Mouse (Mus musculus) midbrain, embryonic 15.5 days (tissue): ENCODE data around the gene Cmip. TPM values are rescaled to one million over a fixed set of nuclear protein-coding genes. Genes with fewer than 3 reads are reported as not detected.

Source experiments
- ATAC-seq: fragments of 200-750 bp; cut with Nextera tagmentation; replicated peaks from 2 replicates; pipeline ENCODE4 v1.8.0; 2017; ENCODE audit warnings: moderate TSS enrichment
- H3K27ac ChIP-seq: fragments of 300-500 bp; sonication (generic); 2 replicates; pipeline ENCODE4 v1.5.1; 2015; ENCODE audit warnings: mild to moderate bottlenecking, inconsistent platforms
- H3K27me3 ChIP-seq: fragments of 300-500 bp; sonication (generic); replicated peaks from 2 replicates; pipeline ENCODE4 v1.6.1; 2015; ENCODE audit warnings: inconsistent platforms
- H3K36me3 ChIP-seq: fragments of 300-500 bp; sonication (generic); replicated peaks from 2 replicates; pipeline ENCODE4 v1.6.1; 2015; ENCODE audit warnings: inconsistent platforms
- H3K4me1 ChIP-seq: fragments of 300-500 bp; sonication (generic); 2 replicates; pipeline ENCODE4 v1.6.1; 2015; ENCODE audit warnings: inconsistent platforms
- H3K4me2 ChIP-seq: fragments of 300-500 bp; sonication (generic); 2 replicates; pipeline ENCODE4 v1.6.1; 2015; ENCODE audit warnings: inconsistent platforms, mild to moderate bottlenecking, moderate library complexity
- H3K4me3 ChIP-seq: fragments of 300-500 bp; sonication (generic); 2 replicates; pipeline ENCODE4 v1.5.1; 2015; ENCODE audit warnings: mild to moderate bottlenecking, inconsistent platforms
- H3K9ac ChIP-seq: fragments of 300-500 bp; sonication (generic); 2 replicates; pipeline ENCODE4 v1.6.1; 2015; ENCODE audit warnings: mild to moderate bottlenecking, inconsistent platforms
- H3K9me3 ChIP-seq: fragments of 300-500 bp; sonication (generic); 2 replicates; pipeline ENCODE4 v1.6.1; 2016; ENCODE audit warnings: inconsistent platforms
- WGBS: fragments of 180-500 bp; shearing (Covaris S2); methylation state at CpG from one replicate; pipeline ENCODE4 v1.1.7; 2015; ENCODE audit warnings: mixed read lengths; 5-methylcytosine and 5-hydroxymethylcytosine counted together
- polyA plus RNA-seq: library from polyadenylated mRNA; unstranded; fragments of >200 nt; fragmentation: Nextera tagmentation; extraction: Ambion mirVana; gene quantifications from 2 replicates; pipeline ENCODE4 v1.2.1, GENCODE M21; 2015

Cmip gene
- polyA plus RNA-seq, 1 experiment from 2014 or later, result 188 TPM

DNA sequence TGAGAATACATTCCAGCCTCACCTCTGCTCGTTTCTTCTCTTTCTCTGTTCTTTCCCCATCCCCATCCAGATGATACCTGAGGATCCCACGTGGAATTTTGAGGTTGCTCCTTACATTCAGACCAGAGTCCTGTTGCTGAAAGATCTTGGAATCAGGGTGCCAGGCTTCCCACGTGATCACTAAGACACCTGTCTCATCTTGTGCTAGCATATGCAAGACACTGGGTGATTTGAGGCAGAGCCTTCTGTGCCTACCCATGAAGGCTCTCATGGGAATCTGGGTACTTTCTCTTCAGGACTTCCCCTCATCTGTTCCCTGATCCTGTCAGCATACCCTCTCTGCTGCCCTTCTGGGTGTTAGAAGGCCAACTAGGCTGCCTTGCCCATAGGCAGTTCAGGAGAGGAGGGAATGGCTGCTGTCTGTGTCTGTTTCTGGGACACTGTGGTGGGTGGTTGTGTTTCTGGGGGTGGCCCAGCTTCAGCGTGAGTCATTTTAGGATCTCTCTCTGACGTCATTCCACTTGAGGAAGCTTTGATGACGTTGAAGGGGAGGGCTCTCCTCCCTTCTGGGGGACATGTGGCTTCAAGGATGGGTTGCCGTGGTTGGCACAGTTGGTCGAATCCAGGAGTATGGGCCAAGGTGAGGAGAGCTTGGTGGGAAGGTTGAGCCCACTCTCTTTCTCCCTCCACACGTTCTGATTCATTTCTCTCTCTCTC, 28.1 kb downstream of the Cmip start:
- Histone ChIP-seq H3K4me3 (no peak overlapping the region), H3K27me3 (no peaks in the 10 kb centered on the region), H3K27ac (0 out of 2 replicates have a peak overlapping the region, but pooled peaks have one; percentile 28), H3K9ac (no peak overlapping the region), H3K4me2 (no peak overlapping the region), H3K4me1 (peaks cover 29% of the 10 kb centered on the region), H3K9me3 (no peaks in the 10 kb centered on the region), H3K36me3 (no peaks in the 10 kb centered on the region; the same call in 1 of the 2 replicates)
- WGBS, result 89% methylated on average over 9 of the region's 9 CpGs
- no peak for ATAC-seq

DNA sequence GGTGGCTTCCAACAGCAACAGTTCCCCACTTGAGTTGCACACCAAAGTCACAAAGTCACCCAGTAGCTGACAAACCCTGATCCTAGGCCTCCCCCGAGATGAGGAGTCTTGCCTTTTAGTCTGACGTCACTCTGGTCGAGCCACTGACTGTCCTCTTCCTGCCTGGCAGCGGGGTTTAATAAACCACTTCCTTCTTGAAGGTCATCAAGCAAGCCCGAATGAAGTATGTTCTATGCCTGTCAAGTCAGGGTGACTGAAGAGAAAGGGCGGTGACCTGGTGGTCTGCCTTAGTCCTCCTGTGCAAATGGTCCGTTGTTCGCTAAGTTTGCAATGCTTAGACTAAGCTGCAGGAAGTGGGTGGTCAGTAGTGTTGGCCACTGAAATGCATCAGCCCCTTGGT, 31.1 kb downstream of the Cmip start:
- ATAC-seq, result no peak
- H3K9me3 ChIP-seq, result no peaks in the 10 kb centered on the region
- no peak overlapping the region for H3K9ac ChIP-seq
- no peaks in the 10 kb centered on the region; the same call in 1 of the 2 replicates for H3K36me3 ChIP-seq
- H3K27me3 ChIP-seq, result no peaks in the 10 kb centered on the region
- H3K4me2 ChIP-seq, result no peak overlapping the region
- WGBS, result 91% methylated on average over 8 of the region's 8 CpGs
- no peak overlapping the region for H3K27ac ChIP-seq
- H3K4me1 ChIP-seq, result peaks cover 44% of the 10 kb centered on the region
- no peak overlapping the region for H3K4me3 ChIP-seq

DNA sequence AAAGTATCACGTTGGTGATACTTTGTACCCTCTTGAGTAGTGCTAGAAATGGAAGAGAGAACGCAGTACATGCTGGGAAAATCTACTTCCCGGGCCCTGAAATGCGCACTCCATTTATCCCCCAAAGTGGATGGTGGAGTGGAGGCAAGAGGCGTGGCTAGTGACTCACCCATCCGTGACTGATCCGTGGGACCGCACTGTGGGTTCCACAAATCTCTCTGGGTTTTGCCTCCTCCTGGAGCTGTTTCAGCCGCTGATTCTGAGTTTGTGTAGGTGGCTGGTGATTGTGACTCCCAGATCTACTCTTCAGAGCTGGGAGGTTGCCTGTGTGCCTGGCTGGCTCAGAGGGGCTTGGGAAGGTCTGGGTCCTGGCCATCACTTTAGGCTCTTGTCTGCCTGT, 32.2 kb downstream of the Cmip start:
- Histone ChIP-seq H3K27ac (no peak overlapping the region), H3K4me3 (no peak overlapping the region), H3K4me1 (peaks cover 47% of the 10 kb centered on the region), H3K27me3 (no peaks in the 10 kb centered on the region), H3K4me2 (no peak overlapping the region), H3K9ac (no peak overlapping the region), H3K9me3 (no peaks in the 10 kb centered on the region), H3K36me3 (no peaks in the 10 kb centered on the region; the same call in 1 of the 2 replicates)
- no peak for ATAC-seq
- 71% methylated on average over 9 of the region's 9 CpGs for WGBS

DNA sequence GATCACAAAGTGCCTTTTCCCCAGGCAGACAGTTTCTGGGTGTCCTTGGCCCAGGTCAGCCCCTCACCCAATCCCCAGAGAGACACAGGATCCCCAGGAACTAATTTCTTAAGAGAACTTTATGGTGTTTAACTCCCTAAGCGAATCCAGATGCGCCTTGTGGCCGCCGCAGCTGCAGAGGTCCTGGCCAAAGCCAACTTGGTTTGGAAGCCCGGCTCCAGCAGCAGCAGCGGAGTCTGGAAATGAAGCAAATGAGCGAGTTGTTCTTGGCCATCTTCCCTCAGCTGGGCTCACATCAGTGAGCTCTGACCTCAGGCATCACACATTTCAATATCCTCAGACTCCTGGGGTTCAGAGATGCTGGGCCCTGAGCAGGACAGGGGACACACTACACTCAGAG, 33.6 kb downstream of the Cmip start:
- 81% methylated on average over 7 of the region's 7 CpGs for WGBS

DNA sequence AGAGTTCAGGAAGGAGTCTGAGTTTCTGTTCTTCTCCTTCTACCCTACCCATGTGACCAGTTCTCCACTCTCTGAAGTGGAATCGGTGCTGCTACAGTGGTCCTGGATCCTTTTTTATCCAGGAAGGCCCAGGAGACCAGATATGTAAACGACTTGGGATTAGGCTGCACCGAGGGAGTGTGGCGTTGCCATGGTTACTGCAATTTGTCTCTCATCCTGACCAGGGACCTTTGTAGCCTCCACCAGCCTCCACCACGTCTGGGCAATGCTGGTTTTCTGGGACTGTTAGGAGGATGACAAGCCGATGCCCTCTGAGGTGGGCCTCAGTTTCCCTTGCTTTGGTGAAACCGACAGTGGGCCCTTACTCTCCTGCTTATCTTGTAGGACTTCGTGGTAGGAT, 35.4 kb downstream of the Cmip start:
- Histone ChIP-seq H3K27me3 (no peaks in the 10 kb centered on the region), H3K9me3 (no peaks in the 10 kb centered on the region), H3K9ac (no peak overlapping the region), H3K4me1 (peaks cover 49% of the 10 kb centered on the region), H3K27ac (no peak overlapping the region), H3K4me3 (no peak overlapping the region), H3K36me3 (no peaks in the 10 kb centered on the region), H3K4me2 (no peak overlapping the region)
- no peak for ATAC-seq
- WGBS, result 30% methylated on average over 8 of the region's 8 CpGs

More for the DNA sequence above, 33.6 kb downstream of the Cmip start:
- H3K4me3 ChIP-seq, result no peak overlapping the region
- no peaks in the 10 kb centered on the region for H3K9me3 ChIP-seq
- peaks cover 49% of the 10 kb centered on the region for H3K4me1 ChIP-seq
- no peaks in the 10 kb centered on the region for H3K27me3 ChIP-seq
- no peak for ATAC-seq
- no peak overlapping the region for H3K27ac ChIP-seq
- no peak overlapping the region for H3K9ac ChIP-seq
- no peak overlapping the region for H3K4me2 ChIP-seq
- H3K36me3 ChIP-seq, result no peaks in the 10 kb centered on the region; the same call in 1 of the 2 replicates

DNA sequence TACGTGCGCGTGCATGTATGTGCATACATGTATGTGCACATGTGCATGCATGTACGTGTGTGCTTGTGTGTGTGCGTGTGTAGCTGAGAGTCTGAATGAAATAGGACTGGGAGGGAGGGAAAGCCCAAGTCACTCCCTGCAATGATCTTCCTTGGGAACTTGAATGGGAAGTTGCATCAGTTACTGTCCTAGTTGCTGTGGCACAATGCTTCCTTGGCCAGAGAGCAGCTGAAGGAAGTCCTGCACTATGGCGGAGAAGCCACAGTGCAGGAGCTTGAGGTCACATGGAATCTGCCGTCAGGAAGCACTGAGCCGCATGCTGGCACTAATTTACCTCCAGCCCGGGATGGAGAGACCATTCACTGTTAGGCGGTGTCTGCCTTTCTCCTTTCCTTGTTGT, 37.9 kb downstream of the Cmip start:
- Histone ChIP-seq H3K36me3 (no peaks in the 10 kb centered on the region), H3K9ac (no peak overlapping the region), H3K27me3 (no peaks in the 10 kb centered on the region), H3K27ac (no peak overlapping the region), H3K4me1 (peaks cover 70% of the 10 kb centered on the region), H3K4me2 (no peak overlapping the region), H3K4me3 (no peak overlapping the region), H3K9me3 (no peaks in the 10 kb centered on the region)
- 78% methylated on average over 10 of the region's 10 CpGs for WGBS
- no peak for ATAC-seq

DNA sequence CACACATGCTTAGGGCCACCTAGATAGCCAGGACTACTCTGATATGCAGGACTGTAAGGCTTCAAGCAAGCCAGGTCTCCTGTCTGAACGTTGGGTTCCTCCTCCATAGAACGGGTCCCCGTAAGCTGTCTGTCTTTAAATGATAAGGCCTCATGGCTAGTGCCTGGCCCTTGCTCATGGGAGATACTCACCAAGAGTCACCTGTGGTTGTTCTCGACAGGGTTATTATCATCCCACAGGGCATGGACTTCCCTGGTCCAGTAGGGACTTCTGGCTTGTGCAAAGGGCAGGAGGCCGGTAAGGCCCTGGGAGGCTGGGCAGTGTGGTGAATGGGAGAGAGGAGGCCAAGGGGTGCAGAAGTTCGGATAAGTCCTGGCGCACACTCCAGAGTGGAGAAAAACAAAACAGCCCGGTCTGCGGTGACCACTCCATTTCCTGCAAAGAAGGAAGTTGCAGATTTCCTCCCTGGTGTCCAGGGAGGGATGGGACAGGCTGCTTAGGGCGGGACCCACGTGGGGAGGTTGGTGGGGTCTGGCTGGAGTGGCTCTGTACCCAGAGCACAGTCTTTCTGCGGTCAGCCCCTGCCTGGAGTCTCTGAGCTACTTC, 41.2 kb downstream of the Cmip start:
- no peaks in the 10 kb centered on the region for H3K9me3 ChIP-seq
- no peak overlapping the region for H3K27ac ChIP-seq
- H3K27me3 ChIP-seq, result no peaks in the 10 kb centered on the region
- no peak overlapping the region for H3K9ac ChIP-seq
- H3K4me1 ChIP-seq, result peaks cover 60% of the 10 kb centered on the region
- H3K36me3 ChIP-seq, result no peaks in the 10 kb centered on the region
- H3K4me3 ChIP-seq, result no peak overlapping the region
- no peak overlapping the region for H3K4me2 ChIP-seq
- ATAC-seq, result no peak
- 82% methylated on average over 12 of the region's 12 CpGs for WGBS

DNA sequence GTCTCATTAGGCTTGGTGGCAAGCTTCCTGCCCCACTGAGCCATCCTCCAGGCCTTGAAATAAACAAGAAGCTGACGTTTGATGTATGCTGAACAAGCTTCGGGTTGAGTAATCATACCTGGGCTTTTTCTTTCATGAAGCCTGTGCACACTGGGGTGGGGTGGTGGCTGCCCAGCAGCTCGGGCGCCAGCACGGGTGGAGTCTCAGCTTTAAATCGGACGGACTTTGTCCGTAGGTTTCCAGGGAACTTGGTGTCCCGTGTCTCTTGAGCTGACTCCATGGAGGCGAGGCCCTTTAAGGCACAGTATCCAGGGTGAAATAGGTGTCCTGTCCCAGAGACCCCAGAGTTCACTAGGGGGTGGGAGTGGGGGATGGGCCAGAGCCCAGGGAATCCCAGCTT, 42.3 kb downstream of the Cmip start:
- no peak for ATAC-seq
- 84% methylated on average over 10 of the region's 10 CpGs for WGBS

DNA sequence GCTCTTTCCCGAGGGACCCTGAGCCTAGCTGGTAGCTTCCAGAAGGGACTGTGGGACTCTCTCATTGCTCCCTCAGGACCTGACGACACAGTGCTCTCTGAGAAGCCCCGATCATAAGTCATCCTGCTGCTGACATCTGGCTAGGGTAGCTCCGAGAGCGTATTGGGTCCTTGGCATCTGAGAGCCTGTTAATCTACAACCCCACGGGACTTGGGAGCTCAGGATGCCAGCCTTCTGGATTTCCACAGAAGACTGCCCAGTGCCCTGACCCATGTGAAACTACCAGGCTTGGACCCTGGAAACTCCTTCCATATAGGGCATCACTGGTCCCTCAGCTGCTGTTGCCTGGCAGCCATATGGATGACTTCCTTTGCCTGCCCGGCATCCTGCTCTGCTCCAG, 43.3 kb downstream of the Cmip start:
- no peak overlapping the region; the same call in 1 of the 2 replicates for H3K27ac ChIP-seq
- no peak overlapping the region for H3K4me2 ChIP-seq
- peaks cover 59% of the 10 kb centered on the region for H3K4me1 ChIP-seq
- no peak overlapping the region for H3K4me3 ChIP-seq
- WGBS, result 71% methylated on average over 7 of the region's 7 CpGs
- H3K36me3 ChIP-seq, result no peaks in the 10 kb centered on the region
- no peak overlapping the region; the same call in 1 of the 2 replicates for H3K9ac ChIP-seq
- ATAC-seq, result no peak
- no peaks in the 10 kb centered on the region for H3K9me3 ChIP-seq
- H3K27me3 ChIP-seq, result no peaks in the 10 kb centered on the region

More for the DNA sequence above, 42.3 kb downstream of the Cmip start:
- Histone ChIP-seq H3K9ac (no peak overlapping the region), H3K4me1 (peaks cover 59% of the 10 kb centered on the region), H3K27me3 (no peaks in the 10 kb centered on the region), H3K36me3 (no peaks in the 10 kb centered on the region), H3K4me3 (no peak overlapping the region), H3K9me3 (no peaks in the 10 kb centered on the region), H3K4me2 (no peak overlapping the region), H3K27ac (no peak overlapping the region)

DNA sequence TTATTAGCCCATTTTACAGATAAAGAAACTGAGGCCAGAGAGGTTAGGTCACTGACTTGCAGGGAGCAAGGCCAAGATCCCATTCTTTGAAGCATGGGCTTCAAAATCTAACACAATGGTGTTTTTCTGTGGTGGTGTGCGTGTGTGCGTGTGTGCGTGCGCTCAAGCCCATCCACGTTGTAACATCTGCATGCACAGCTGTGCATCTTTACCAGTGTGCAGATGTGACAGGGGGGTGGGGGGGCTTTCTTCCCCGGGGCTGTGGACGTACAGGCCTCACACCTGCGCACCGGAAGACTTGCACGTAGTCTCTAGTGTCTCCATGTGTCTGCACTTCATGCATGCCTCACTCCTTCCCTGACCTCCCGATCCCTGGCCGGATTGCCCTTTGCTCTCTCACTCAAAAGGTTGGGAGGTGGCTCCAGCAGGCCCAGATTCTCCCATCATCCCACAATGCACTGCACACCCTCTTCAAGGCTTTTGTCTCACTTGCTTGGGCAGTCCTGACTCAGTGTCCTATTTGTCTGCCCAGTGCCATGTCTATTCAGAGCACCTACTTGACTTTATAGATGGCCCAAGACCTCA, 44.7 kb downstream of the Cmip start:
- no peak for ATAC-seq
- Histone ChIP-seq H3K4me2 (no peak overlapping the region), H3K4me3 (no peak overlapping the region), H3K36me3 (no peaks in the 10 kb centered on the region), H3K27me3 (no peaks in the 10 kb centered on the region), H3K9ac (no peak overlapping the region), H3K27ac (no peak overlapping the region), H3K4me1 (peaks cover 61% of the 10 kb centered on the region), H3K9me3 (no peaks in the 10 kb centered on the region)
- WGBS, result 91% methylated on average over 12 of the region's 12 CpGs

DNA sequence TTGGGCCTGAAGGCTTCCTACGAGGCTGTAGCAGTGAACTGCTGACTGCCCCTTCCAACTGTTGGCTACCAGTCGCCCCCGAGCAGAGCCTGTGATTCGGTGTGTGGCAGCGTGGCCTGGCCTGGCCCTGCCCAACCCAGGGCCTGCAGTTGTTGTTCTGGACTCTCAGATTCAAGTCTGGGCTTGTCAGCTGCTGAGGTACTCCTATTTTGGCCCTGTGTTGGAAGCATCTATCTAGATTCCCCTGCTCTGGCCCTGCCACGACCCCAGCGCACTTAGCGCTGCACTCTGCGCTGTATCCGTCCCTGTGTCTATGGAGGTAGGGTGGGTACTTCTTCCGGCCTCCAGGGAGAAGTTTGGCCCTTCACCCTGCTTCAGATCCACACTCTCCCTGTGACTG, 45.2 kb downstream of the Cmip start:
- Histone ChIP-seq H3K4me2 (no peak overlapping the region), H3K4me3 (no peak overlapping the region), H3K9ac (no peak overlapping the region), H3K4me1 (peaks cover 66% of the 10 kb centered on the region), H3K27me3 (no peaks in the 10 kb centered on the region), H3K9me3 (no peaks in the 10 kb centered on the region), H3K27ac (no peak overlapping the region), H3K36me3 (no peaks in the 10 kb centered on the region)
- 84% methylated on average over 11 of the region's 11 CpGs for WGBS
- ATAC-seq, result no peak

DNA sequence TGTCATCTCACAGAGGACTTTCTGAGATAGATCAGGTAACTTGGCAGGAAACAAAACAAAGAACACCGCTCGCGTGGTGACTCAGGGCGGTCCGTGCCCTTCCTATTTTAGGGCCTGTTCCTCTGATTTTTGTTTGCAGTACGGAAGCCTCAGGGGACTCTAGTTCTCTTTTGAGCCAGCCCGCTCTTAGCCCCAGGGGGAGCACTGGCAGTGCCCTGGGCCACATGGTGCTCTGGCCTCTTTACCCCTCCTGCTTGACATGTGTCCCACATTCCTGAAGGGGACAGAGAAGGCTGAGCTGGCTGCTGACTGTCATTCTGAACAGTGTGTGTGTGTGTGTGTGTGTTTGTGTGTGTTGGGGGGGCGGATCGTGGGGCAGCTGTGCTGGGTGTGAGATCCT, 46.8 kb downstream of the Cmip start:
- H3K27me3 ChIP-seq, result no peaks in the 10 kb centered on the region
- H3K27ac ChIP-seq, result 0 out of 2 replicates have a peak overlapping the region, but pooled peaks have one; percentile 12
- no peak overlapping the region for H3K9ac ChIP-seq
- no peaks in the 10 kb centered on the region for H3K36me3 ChIP-seq
- ATAC-seq, result no peak
- H3K4me3 ChIP-seq, result no peak overlapping the region
- H3K9me3 ChIP-seq, result no peaks in the 10 kb centered on the region
- no peak overlapping the region for H3K4me2 ChIP-seq
- 60% methylated on average over 9 of the region's 9 CpGs for WGBS
- H3K4me1 ChIP-seq, result peaks cover 71% of the 10 kb centered on the region
